Mouse (Mus musculus) heart, postnatal 0 days (tissue): Measurements from ENCODE around the gene Fopnl.

Source experiments
- CTCF ChIP-seq: IDR thresholded peaks from 2 replicates; pipeline ENCODE4 v1.5.1; 2016; ENCODE audit warnings: antibody characterized with exemption, control low read depth, low read depth
- EP300 ChIP-seq: IDR thresholded peaks from 2 replicates; pipeline ENCODE4 v1.6.1; 2016; ENCODE audit warnings: antibody characterized with exemption, low read depth

DNA sequence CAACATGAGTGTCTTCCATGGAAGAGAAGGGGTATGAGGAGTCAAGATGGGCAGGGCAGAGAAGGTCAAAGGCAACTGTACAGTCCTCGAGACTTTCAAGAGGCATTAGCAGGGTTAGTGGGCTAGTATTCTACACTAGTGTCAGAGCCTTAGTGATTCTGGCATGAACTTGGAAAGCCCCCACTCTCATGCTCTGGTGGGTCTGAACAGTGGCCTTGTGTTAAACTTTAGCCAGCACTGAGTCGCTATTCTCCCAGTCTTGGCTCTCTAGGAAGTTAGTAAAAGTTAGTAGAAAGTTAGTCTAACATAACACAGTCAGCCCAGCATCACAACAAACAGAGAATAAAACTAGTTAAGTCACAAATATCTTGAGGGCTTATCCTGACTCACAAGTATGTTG, 14.1 kb downstream of the Fopnl start:
- no peak for TF ChIP-seq CTCF
- no peak for TF ChIP-seq EP300
